ENCODE assay signal across 26 mouse cellular contexts in the genomic region with DNA sequence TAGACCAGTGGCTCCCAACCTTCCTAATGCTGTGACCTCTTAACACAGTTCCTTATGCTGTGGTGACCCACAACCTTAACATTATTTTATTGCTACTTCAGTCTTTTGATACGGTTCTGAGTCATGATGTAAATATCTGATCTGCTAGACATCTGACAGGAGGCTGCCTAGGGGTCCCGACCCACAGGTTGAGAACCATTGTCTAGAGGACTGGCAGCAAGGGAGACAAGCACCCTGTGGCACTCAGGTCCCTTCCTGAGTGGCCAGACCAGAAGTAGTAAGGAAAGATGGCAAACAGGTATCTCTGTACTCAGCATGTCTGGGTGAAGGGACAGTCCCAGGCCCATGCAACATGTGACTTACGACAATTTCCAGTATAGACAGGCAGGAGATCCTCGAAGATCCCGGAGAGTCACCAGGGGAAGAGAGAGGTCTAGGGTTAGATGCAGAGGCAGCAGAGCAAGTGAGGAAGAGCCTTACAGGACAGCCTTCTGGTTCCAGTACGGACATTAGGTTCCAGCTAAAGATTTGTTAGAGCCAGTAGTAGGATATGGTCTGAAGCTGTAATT.
"Had no signal": no experiment of that assay in that cellular context is flagged by ENCODE, and none has a peak within 500 bp of the region (broad histone marks: within the 10 kb centered on the region; RNA-seq: fewer than 3 reads in every experiment).

No protein-coding gene starts in this region.

- H3K4me3 ChIP-seq: heart, adult 2 months; heart, embryonic 13.5 days; heart, embryonic 15.5 days; hindbrain, embryonic 13.5 days; hindbrain, embryonic 15.5 days; intestine, embryonic 15.5 days; layer of hippocampus, adult 2 months; left cerebral cortex, adult 2 months; limb, embryonic 10.5 days; limb, embryonic 12.5 days; liver, embryonic 12.5 days had no signal

- H3K27ac ChIP-seq: heart, adult 2 months; heart, embryonic 13.5 days; heart, embryonic 15.5 days; hindbrain, embryonic 13.5 days; hindbrain, embryonic 15.5 days; intestine, embryonic 15.5 days; layer of hippocampus, adult 2 months; left cerebral cortex, adult 2 months; limb, embryonic 10.5 days; limb, embryonic 12.5 days; liver, embryonic 12.5 days; liver, embryonic 14.5 days had no signal

- H3K4me1 ChIP-seq: heart, embryonic 13.5 days; heart, embryonic 15.5 days; hindbrain, embryonic 13.5 days; hindbrain, embryonic 15.5 days; intestine, embryonic 15.5 days; limb, embryonic 10.5 days; limb, embryonic 12.5 days had no signal

- H3K9me3 ChIP-seq: heart, embryonic 13.5 days; heart, embryonic 15.5 days; hindbrain, embryonic 13.5 days; hindbrain, embryonic 15.5 days; intestine, embryonic 15.5 days; limb, embryonic 10.5 days; limb, embryonic 12.5 days; liver, embryonic 12.5 days had no signal

- DNase-seq: gastrocnemius, postnatal 14 days; gastrocnemius, postnatal 36 days; heart, adult 11 months; heart, adult 2 months; heart, postnatal 14 days; heart, postnatal 36 days; kidney, adult 18-20 months; kidney, adult 8-10 months; kidney, postnatal 10 days; kidney, postnatal 25 days; kidney, postnatal 4 days; liver had no signal

- H3K9ac ChIP-seq: heart, embryonic 13.5 days; heart, embryonic 15.5 days; hindbrain, embryonic 13.5 days; hindbrain, embryonic 15.5 days; intestine, embryonic 15.5 days; limb, embryonic 12.5 days; liver, embryonic 12.5 days; liver, embryonic 14.5 days had no signal

- H3K36me3 ChIP-seq: heart, embryonic 13.5 days; heart, embryonic 15.5 days; hindbrain, embryonic 13.5 days; hindbrain, embryonic 15.5 days; intestine, embryonic 15.5 days; limb, embryonic 10.5 days; limb, embryonic 12.5 days; liver, embryonic 12.5 days had no signal

- H3K4me2 ChIP-seq: heart, embryonic 11.5 days; heart, embryonic 13.5 days; heart, embryonic 15.5 days; hindbrain, embryonic 13.5 days; hindbrain, embryonic 15.5 days; intestine, embryonic 15.5 days; limb, embryonic 12.5 days; liver, embryonic 12.5 days had no signal

- ATAC-seq: inflammation-experienced regulatory T-cells, adult 6 months; intestine, embryonic 15.5 days; intestine, postnatal 0 days; liver, embryonic 12.5 days had no signal

- H3K27me3 ChIP-seq: heart, embryonic 13.5 days; heart, embryonic 15.5 days; hindbrain, embryonic 13.5 days; hindbrain, embryonic 15.5 days; intestine, embryonic 15.5 days; limb, embryonic 12.5 days had no signal
